In genomic region chr17:83353011-83353410, GRCm38 (mm10) we compare ENCODE assay signal across 8 mouse cellular contexts. TPM values are rescaled to one million over a fixed set of nuclear protein-coding genes. Genes with fewer than 3 reads are reported as not detected.
DNase-seq lines count a peak whose midpoint lies in the region; ATAC-seq and TF ChIP-seq lines count a peak whose summit lies in the region.

No protein-coding gene starts in this region.

- TF ChIP-seq CTCF in embryonic fibroblast, embryonic 13.5 days (IDR thresholded peaks at IDR 0.05; ENCODE audit: borderline replicate concordance, insufficient read depth, low read length), result no peak

- H3K4me1 ChIP-seq in lung, embryonic 15.5 days, result peaks cover 57% of the 10 kb centered on the region
- peaks cover 2% of the 10 kb centered on the region; the same call in 1 of the 2 replicates for H3K4me1 ChIP-seq in embryonic fibroblast, embryonic 13.5 days (ENCODE audit: control insufficient read depth, insufficient read depth, low read length)
- 0 out of 2 replicates have a peak, but pooled peaks cover 6% of the 10 kb centered on the region for H3K4me1 ChIP-seq in limb, embryonic 11.5 days (ENCODE audit: control insufficient read depth, insufficient read depth, low read length)
- H3K4me1 ChIP-seq in stomach, embryonic 14.5 days (ENCODE audit: control insufficient read depth, insufficient read depth, low read length), result peaks cover 12% of the 10 kb centered on the region

- no peak for DNase-seq in lung, postnatal 4 days
- no peak for DNase-seq in limb, embryonic 11.5 days (ENCODE audit: low spot score)
- no peak for DNase-seq in kidney, postnatal 10 days
- no peak for DNase-seq in kidney, adult 18-20 months

- H3K4me2 ChIP-seq in lung, embryonic 15.5 days, result peak overlapping the region; percentile 56
- peak overlapping the region; percentile 40 for H3K4me2 ChIP-seq in limb, embryonic 11.5 days (ENCODE audit: low read depth, severe bottlenecking)
- peak overlapping the region; percentile 59 for H3K4me2 ChIP-seq in stomach, embryonic 14.5 days (replicated peaks; ENCODE audit: low read depth, low read length)

- no peak overlapping the region for H3K9ac ChIP-seq in lung, embryonic 15.5 days
- no peak overlapping the region for H3K9ac ChIP-seq in limb, embryonic 11.5 days (ENCODE audit: low read length)
- H3K9ac ChIP-seq in stomach, embryonic 14.5 days (replicated peaks; ENCODE audit: low read depth, low read length), result no peak overlapping the region

- H3K27me3 ChIP-seq in lung, embryonic 15.5 days, result no peaks in the 10 kb centered on the region
- no peaks in the 10 kb centered on the region for H3K27me3 ChIP-seq in limb, embryonic 11.5 days (ENCODE audit: control insufficient read depth, insufficient read depth, low read length)
- no peaks in the 10 kb centered on the region for H3K27me3 ChIP-seq in stomach, embryonic 14.5 days (ENCODE audit: control insufficient read depth, insufficient read depth, low read length)

- no peaks in the 10 kb centered on the region for H3K36me3 ChIP-seq in lung, embryonic 15.5 days
- H3K36me3 ChIP-seq in limb, embryonic 11.5 days (ENCODE audit: control insufficient read depth, insufficient read depth, low read length), result no peaks in the 10 kb centered on the region
- H3K36me3 ChIP-seq in stomach, embryonic 14.5 days (ENCODE audit: control insufficient read depth, insufficient read depth, low read length), result no peaks in the 10 kb centered on the region

- TF ChIP-seq POLR2A in embryonic fibroblast, embryonic 13.5 days (IDR thresholded peaks at IDR 0.05; ENCODE audit: low read depth, low read length), result no peak

- 0 out of 2 replicates have a peak overlapping the region, but pooled peaks have one; percentile 0 for H3K27ac ChIP-seq in lung, embryonic 15.5 days
- H3K27ac ChIP-seq in embryonic fibroblast, embryonic 13.5 days (ENCODE audit: insufficient read depth, low read length), result peak overlapping the region; percentile 77
- peak overlapping the region; percentile 36 for H3K27ac ChIP-seq in limb, embryonic 11.5 days (replicated peaks; ENCODE audit: low read depth, low read length)
- no peak overlapping the region for H3K27ac ChIP-seq in stomach, embryonic 14.5 days (ENCODE audit: low read length)

- 15% methylated on average over 5 of the region's 5 CpGs for WGBS in lung, embryonic 15.5 days
- 7% methylated on average over 5 of the region's 5 CpGs for WGBS in limb, embryonic 11.5 days
- WGBS in stomach, embryonic 14.5 days, result 31% methylated on average over 5 of the region's 5 CpGs

- no peaks in the 10 kb centered on the region for H3K9me3 ChIP-seq in lung, embryonic 15.5 days
- H3K9me3 ChIP-seq in limb, embryonic 11.5 days (ENCODE audit: control insufficient read depth, low read length), result no peaks in the 10 kb centered on the region
- no peaks in the 10 kb centered on the region for H3K9me3 ChIP-seq in stomach, embryonic 14.5 days (ENCODE audit: control insufficient read depth, low read depth, low read length)

- ATAC-seq in lung, embryonic 15.5 days (ENCODE audit: borderline replicate concordance, extremely low read depth, low FRiP score, low TSS enrichment), result no peak
- no peak for ATAC-seq in limb, embryonic 11.5 days (ENCODE audit: insufficient number of reproducible peaks, low FRiP score, low TSS enrichment, low read depth)
- ATAC-seq in stomach, embryonic 14.5 days (ENCODE audit: insufficient number of reproducible peaks, insufficient read depth, low FRiP score, low read depth), result no peak
- ATAC-seq in frontal cortex, adult (ENCODE audit: low TSS enrichment), result no peak

- peak overlapping the region; percentile 70 for H3K4me3 ChIP-seq in lung, embryonic 15.5 days
- H3K4me3 ChIP-seq in embryonic fibroblast, embryonic 13.5 days (ENCODE audit: insufficient read depth, low read length), result peak overlapping the region; percentile 52
- H3K4me3 ChIP-seq in limb, embryonic 11.5 days (ENCODE audit: low read depth, low read length), result peak overlapping the region; percentile 19
- H3K4me3 ChIP-seq in stomach, embryonic 14.5 days (ENCODE audit: low read depth, low read length), result peak overlapping the region; percentile 85

RNA-seq across cellular contexts. Expression of gene Eml4, which starts 2.3 kb away (rescaled TPM):
- 33.7 and 33.8 TPM in 2 replicates for polyA plus RNA-seq in lung, embryonic 15.5 days (2015; fragmentation: Nextera tagmentation; extraction: Ambion mirVana)
- 28.6 and 41.8 TPM in 2 replicates for polyA plus RNA-seq in embryonic fibroblast, embryonic 13.5 days (2011; ENCODE audit: insufficient read length, low read depth, missing spikeins)
- 76.0 and 83.1 TPM in 2 replicates for polyA plus RNA-seq in limb, embryonic 11.5 days (2014; fragmentation: Nextera tagmentation; extraction: Ambion mirVana)
- 41.9 and 47.3 TPM in 2 replicates for polyA plus RNA-seq in stomach, embryonic 14.5 days (2014; fragmentation: Nextera tagmentation; extraction: Ambion mirVana)

Comparison
In these comparisons a context has a peak if more than half of its experiments do, and no peak if none do; other contexts are left out.
1. H3K4me3 ChIP-seq: peak in every context shown above with its lines; median percentile 85 in stomach, embryonic 14.5 days; 70 in lung, embryonic 15.5 days; 52 in embryonic fibroblast, embryonic 13.5 days; 19 in limb, embryonic 11.5 days.